Mouse (Mus musculus): ENCODE data around the gene Rhbg. TPM values are rescaled to one million over a fixed set of nuclear protein-coding genes. Genes with fewer than 3 reads are reported as not detected.

The Rhbg gene
- total and polyA plus RNA-seq, 2 experiments from 2014 or later: 0.41 to 1.0 TPM

DNA sequence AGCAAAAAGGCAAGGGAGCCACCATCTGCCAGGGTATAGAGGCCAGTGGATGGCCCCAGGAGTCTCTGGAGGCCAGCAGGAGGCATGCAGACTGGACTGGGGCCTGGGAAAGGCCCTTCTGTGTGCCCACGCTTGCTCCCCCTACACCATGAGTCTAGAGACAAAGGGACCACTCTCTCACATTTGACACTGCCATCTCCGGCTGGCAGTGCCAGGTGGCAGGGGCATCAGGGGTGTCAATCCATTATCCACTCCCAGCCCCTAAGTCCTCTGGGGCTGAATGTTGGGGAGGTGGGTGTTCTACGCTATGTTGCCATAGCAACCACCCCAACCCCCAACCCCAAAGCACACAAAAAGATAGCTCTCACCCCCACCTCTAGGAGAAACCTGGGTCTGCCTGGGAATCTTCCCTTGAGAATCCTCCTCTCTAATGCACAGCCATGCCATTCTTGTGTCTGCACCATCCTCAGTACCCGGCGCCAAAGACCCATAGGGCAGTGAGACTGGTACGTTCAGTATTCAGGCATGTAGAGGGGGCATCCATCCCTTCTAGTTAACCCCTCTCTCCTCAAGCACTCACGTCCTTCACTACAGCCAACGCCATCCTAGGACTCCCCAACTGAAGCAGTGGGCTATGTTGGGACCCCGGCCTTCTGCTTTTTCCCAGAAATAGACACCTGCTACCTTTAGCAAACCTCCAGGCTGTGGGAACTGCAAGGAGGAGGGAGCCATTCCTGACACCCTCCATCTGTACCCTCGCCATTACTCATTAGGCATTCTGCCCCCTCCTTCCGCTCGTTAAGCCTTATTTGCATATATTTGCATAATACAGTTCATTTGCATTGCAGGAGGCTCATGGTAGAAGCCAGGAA lies 32.8 kb downstream of the Rhbg start:
- H3K9me3 ChIP-seq (ENCODE audit: low read length): no peaks in the 10 kb centered on the region
- no peak overlapping the region for H3K4me2 ChIP-seq (ENCODE audit: low read depth, low read length, poor library complexity, severe bottlenecking)
- H3K36me3 ChIP-seq (ENCODE audit: insufficient read depth, low read length): peaks cover 23% of the 10 kb centered on the region
- H3K27me3 ChIP-seq (ENCODE audit: insufficient read depth, low read length): peaks cover 7% of the 10 kb centered on the region; the same call in 1 of the 2 replicates
- no peaks in the 10 kb centered on the region for H3K4me1 ChIP-seq (ENCODE audit: insufficient read depth, low read length)
- H3K9ac ChIP-seq (replicated peaks; ENCODE audit: low read length, poor library complexity, severe bottlenecking): 0 out of 2 replicates have a peak overlapping the region, but pooled peaks have one; percentile 33
- ATAC-seq (ENCODE audit: low FRiP score) (peak; percentile 79), DNase-seq (ENCODE audit: low spot score) (peak; percentile 94)
- peak overlapping the region; percentile 85 for H3K27ac ChIP-seq (ENCODE audit: low read depth, low read length)
- 32% methylated on average over 12 of the region's 12 CpGs for WGBS
- no peak overlapping the region for H3K4me3 ChIP-seq (ENCODE audit: low read depth, low read length)
- TF ChIP-seq CTCF (IDR thresholded peaks at IDR 0.05): no peak

DNA sequence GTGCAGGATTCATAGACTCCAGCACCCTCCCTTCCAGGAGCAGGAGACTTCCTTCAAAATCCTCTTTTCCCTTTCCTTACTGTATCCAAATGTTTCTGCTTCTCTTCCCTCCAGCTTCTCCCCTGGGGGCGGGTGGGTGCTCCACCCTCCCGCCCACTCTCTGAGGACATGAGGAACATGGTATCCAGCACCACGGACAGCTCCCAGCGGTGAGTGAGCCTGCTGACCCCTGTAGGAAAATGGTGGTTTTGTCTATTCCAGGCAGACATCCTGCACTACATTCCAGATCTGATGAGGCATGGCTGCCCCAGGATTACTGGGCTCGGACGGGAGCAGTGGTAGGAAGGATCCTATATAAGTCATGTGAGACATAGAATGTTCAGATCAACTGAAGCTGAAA lies 33.7 kb downstream of the Rhbg start:
- ATAC-seq (ENCODE audit: low FRiP score) (no peak), DNase-seq (ENCODE audit: low spot score) (no peak)
- Histone ChIP-seq H3K36me3 (ENCODE audit: insufficient read depth, low read length) (peaks cover 20% of the 10 kb centered on the region), H3K27ac (ENCODE audit: low read depth, low read length) (peak overlapping the region; percentile 85), H3K9ac (replicated peaks; ENCODE audit: low read length, poor library complexity, severe bottlenecking) (peak overlapping the region; percentile 33; the same call in 1 of the 2 replicates), H3K4me2 (ENCODE audit: low read depth, low read length, poor library complexity, severe bottlenecking) (no peak overlapping the region), H3K4me1 (ENCODE audit: insufficient read depth, low read length) (no peaks in the 10 kb centered on the region), H3K4me3 (ENCODE audit: low read depth, low read length) (no peak overlapping the region), H3K9me3 (ENCODE audit: low read length) (no peaks in the 10 kb centered on the region), H3K27me3 (ENCODE audit: insufficient read depth, low read length) (peaks cover 7% of the 10 kb centered on the region)
- TF ChIP-seq CTCF (IDR thresholded peaks at IDR 0.05): peak; percentile 34; the same call in 1 of the 2 replicates
- whole genome bisulfite sequencing: 9% methylated on average over 6 of the region's 6 CpGs

DNA sequence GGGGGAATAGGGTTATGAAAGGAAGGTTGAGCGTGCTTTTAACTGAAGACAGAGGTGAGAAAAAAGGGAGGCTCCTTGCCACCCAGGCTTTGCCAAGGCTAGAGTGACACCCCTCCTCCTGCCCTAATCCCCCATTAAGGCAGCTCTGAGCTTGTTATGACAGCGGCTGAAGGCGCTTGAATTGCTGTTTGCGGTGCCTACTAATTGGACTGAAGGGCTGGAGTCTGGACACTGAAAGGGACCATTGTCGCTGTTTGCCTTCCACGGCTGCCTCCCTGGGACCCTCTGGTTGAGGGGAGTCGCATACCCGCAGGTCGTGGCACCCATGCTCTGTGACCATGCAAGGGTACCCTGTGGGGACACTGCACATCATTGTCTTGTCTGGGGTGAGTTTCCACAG lies 34.6 kb downstream of the Rhbg start:
- ATAC-seq (ENCODE audit: low FRiP score): no peak
- Histone ChIP-seq H3K9me3 (ENCODE audit: low read length) (no peaks in the 10 kb centered on the region), H3K9ac (replicated peaks; ENCODE audit: low read length, poor library complexity, severe bottlenecking) (0 out of 2 replicates have a peak overlapping the region, but pooled peaks have one; percentile 19), H3K4me1 (ENCODE audit: insufficient read depth, low read length) (no peaks in the 10 kb centered on the region; the same call in 1 of the 2 replicates), H3K36me3 (ENCODE audit: insufficient read depth, low read length) (peaks cover 11% of the 10 kb centered on the region; the same call in 1 of the 2 replicates), H3K27ac (ENCODE audit: low read depth, low read length) (peak overlapping the region; percentile 85), H3K27me3 (ENCODE audit: insufficient read depth, low read length) (peaks cover 7% of the 10 kb centered on the region), H3K4me3 (ENCODE audit: low read depth, low read length) (no peak overlapping the region; the same call in 1 of the 2 replicates), H3K4me2 (ENCODE audit: low read depth, low read length, poor library complexity, severe bottlenecking) (peak overlapping the region; percentile 26; the same call in 1 of the 2 replicates)
- 13% methylated on average over 9 of the region's 9 CpGs for WGBS
- TF ChIP-seq CTCF (IDR thresholded peaks at IDR 0.05): no peak
- no peak for DNase-seq (ENCODE audit: low spot score)

DNA sequence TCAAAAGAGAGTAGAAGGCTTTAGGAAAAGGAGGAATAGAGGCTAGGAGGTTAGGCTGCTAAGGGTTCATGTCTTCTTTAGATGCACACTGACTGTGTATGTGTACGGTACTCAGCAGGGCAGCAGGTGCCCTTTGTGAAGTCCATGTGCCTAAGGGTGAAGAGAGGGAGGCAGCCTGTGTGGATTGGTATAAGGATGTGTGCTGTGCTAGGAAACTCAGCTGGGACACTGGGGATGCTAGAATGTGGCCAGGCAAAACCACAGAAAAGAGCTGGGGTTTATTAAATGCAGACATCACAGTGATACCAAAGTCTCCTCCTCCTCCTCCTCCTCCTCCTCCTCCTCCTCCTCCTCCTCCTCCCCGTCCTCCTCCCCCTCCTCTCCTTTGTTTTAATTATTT lies 36.8 kb downstream of the Rhbg start:
- peak overlapping the region; percentile 72 for H3K4me2 ChIP-seq (ENCODE audit: low read depth, low read length, poor library complexity, severe bottlenecking)
- DNase-seq (ENCODE audit: low spot score): no peak
- TF ChIP-seq CTCF (IDR thresholded peaks at IDR 0.05): no peak
- peak overlapping the region; percentile 46; the same call in 1 of the 2 replicates for H3K4me3 ChIP-seq (ENCODE audit: low read depth, low read length)
- WGBS: 27% methylated on average over 1 of the region's 2 CpGs
- H3K27me3 ChIP-seq (ENCODE audit: insufficient read depth, low read length): peaks cover 7% of the 10 kb centered on the region
- H3K36me3 ChIP-seq (ENCODE audit: insufficient read depth, low read length): peaks cover 8% of the 10 kb centered on the region; the same call in 1 of the 2 replicates
- H3K4me1 ChIP-seq (ENCODE audit: insufficient read depth, low read length): peaks cover 5% of the 10 kb centered on the region; the same call in 1 of the 2 replicates
- H3K9ac ChIP-seq (replicated peaks; ENCODE audit: low read length, poor library complexity, severe bottlenecking): 0 out of 2 replicates have a peak overlapping the region, but pooled peaks have one; percentile 87
- ATAC-seq (ENCODE audit: low FRiP score): no peak
- H3K9me3 ChIP-seq (ENCODE audit: low read length): no peaks in the 10 kb centered on the region
- peak overlapping the region; percentile 87 for H3K27ac ChIP-seq (ENCODE audit: low read depth, low read length)

DNA sequence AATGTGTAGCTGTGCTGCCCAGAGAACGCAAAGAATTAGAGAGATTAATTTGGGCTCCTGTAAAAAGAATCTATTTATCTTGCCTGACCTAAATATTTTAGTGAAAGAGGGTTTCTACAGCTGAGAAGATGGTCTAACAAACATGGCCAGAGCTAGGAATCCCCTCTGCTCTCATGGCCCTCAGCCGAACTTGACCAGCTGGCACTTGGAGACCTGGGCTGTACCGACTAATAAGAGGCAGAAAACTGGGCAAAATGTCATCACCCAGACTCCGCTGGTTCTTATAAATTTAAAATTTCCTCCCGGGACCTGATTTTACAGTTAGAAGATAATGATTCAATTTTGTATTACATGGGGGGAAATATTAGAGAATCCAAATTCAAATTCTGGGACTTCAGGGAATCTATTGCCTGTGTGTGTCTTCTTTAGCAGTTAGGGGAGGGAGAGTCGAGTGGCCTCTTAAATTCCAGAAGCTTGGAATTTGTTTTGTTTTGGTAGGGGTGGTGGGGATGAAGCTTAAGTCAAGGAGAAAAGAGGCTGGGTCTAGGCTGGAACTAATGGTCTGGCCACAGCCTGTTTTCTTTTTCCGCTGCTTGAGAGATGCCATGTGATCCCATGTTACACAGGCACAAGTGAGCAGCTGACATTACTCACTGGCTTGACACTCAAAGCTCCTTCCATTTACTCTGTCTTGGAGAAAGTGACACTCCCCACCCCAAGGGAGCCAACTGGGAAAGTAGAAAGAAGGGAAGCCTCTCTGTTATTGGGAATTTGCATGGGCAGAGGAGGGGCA lies 37.8 kb downstream of the Rhbg start:
- DNase-seq (ENCODE audit: low spot score) (peak; percentile 72), ATAC-seq (ENCODE audit: low FRiP score) (no peak)
- no peak for TF ChIP-seq CTCF (IDR thresholded peaks at IDR 0.05)
- Histone ChIP-seq H3K27ac (ENCODE audit: low read depth, low read length) (peak overlapping the region; percentile 87), H3K4me1 (ENCODE audit: insufficient read depth, low read length) (peaks cover 5% of the 10 kb centered on the region; the same call in 1 of the 2 replicates), H3K4me3 (ENCODE audit: low read depth, low read length) (peak overlapping the region; percentile 46), H3K27me3 (ENCODE audit: insufficient read depth, low read length) (peaks cover 13% of the 10 kb centered on the region), H3K9ac (replicated peaks; ENCODE audit: low read length, poor library complexity, severe bottlenecking) (peak overlapping the region; percentile 87), H3K36me3 (ENCODE audit: insufficient read depth, low read length) (peaks cover 8% of the 10 kb centered on the region; the same call in 1 of the 2 replicates), H3K9me3 (ENCODE audit: low read length) (no peaks in the 10 kb centered on the region), H3K4me2 (ENCODE audit: low read depth, low read length, poor library complexity, severe bottlenecking) (peak overlapping the region; percentile 72)
- 22% methylated on average over 7 of the region's 7 CpGs for WGBS

Measured in midbrain, postnatal 0 days (tissue).